Mouse (Mus musculus) urinary bladder, postnatal 4 days (tissue): ENCODE results near the gene Adra1b.
A peak's percentile ranks its signal among the peaks of the same experiment; 100 is the strongest.

ENCODE experiments used
- DNase-seq, 2 experiments: peaks; one replicate each; pipeline ENCODE4 v3.0.0; 2021 to 2022; ENCODE audit warnings: low spot score in 2 of 2

Gene Adra1b

GRCm38 (mm10) chr11:43901051-43901654, at the start of gene Adra1b:
Adra1b (minus strand) TSS chr11:43901210.
- DNase-seq = no peak

- no peak for DNase-seq
Observed at GRCm38 (mm10) chr11:43950274-43950673, 49.3 kb upstream of the Adra1b start.

- DNase-seq = no peak
Observed at GRCm38 (mm10) chr11:43943781-43944180, 42.8 kb upstream of the Adra1b start.

DNA sequence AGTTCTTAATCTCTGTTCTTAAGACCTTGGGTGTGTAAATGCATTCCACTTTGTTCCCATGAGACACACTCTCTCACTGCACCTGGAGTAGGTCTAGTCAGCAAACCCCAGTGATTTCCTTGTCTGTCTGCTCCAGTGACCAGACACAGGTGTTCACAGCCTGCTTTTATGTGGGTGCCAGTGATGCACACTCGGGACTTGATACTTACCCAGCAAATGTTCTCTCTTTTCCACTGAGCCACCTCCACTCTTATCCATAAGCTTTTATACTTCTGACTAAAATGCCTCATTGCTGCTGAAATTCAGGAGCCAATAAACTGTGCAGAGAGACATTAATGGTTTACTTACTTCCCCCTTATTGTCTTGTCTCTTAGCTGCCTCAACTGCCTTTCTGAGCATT, 42.2 kb upstream of the Adra1b start:
- no peak for DNase-seq

DNA sequence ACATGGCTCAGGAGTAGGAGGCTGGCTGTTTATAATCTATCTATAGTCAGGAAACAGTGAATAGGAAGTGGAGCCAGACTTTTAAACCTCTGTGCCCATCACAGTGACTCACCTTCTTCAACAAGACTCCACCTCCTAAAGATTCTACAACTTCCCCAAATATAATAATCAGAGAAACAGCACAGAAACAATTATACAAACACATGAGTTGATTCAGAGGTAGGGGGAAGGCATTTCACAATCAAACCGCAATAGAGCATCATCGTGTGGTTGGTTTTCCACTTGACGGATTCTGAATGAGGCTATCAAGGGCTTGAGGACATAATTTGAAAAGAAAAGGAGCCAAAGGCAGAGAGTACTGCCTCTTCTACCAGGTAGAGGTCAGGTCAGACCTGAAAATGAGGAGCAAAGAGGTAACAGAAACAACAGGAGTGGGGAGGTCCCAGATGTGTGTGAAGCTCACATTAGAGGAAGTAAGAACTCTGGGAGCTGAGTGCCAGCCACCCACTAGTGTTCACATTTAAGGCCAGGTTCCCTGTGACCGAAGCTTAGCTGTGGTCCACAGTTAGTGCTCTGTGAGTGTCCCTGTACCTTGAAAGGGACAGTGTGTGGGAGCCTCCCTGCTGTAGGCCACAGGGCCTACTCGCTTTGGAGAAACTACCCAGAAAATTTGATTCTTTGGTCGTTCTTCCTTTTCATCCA, 39.6 kb upstream of the Adra1b start:
- DNase-seq = no peak

- DNase-seq = no peak
Observed at GRCm38 (mm10) chr11:43936023-43936422, 35.0 kb upstream of the Adra1b start.

DNA sequence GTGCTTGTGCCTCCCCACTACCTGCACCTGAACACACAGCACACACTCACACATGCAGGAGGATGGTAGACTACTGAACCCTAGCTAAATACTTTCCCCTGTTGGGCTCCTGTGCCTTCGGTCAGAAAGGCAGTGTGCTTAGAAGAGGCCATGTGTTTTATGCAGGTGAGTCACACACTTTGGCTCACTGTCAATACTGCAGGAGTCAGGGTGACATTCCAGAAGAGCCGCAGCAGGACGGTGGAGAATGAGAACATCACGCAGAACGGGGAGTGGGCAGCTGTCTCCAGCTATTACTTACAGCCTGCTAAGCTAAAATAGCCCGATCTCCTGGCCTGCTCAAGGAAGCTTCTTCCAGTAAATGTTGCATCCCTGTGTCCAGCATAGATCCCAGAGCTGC, 32.5 kb upstream of the Adra1b start:
- DNase-seq = no peak

- DNase-seq = no peak
Observed at GRCm38 (mm10) chr11:43933000-43933399, 32.0 kb upstream of the Adra1b start.

GRCm38 (mm10) chr11:43930191-43930590, 29.2 kb upstream of the Adra1b start:
- DNase-seq = no peak

DNA sequence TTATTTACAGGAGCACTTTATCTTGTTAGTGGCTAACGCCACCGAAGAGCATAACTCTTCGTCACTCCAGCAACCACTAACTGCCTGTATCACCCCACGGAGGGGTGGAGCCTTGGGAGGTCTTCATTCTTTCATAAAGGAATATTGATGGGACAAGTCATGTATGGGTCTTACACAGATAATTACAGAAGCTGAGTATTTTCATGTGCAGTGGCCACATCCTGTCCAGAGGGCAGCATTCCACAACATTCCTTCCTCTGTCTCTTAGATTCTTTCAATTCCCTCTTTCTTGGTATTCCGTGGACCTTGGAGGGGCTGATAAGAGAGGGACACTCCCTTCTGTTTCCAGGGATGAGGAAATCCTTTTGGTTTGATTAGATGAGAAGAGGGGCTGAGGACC, 28.7 kb upstream of the Adra1b start:
- DNase-seq = no peak

DNA sequence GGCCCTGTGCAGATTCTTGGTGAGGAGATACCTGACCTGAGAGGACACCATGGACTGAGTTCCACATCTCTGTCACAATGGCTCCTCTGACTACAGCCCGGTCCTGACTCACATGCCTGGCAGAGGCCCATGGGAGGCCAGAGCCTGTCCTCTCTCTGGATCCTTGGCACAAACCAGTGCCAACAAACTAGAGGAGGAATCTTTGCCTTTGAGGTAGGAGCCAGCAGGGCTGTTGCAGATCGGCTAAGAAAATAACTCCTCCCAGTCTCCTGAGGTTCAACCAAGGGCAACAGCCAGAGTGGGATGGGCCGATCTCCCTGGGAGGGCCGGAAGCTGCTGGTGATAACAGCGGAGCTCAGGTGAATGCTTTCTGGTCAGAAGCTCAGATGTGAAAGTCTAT, 28.2 kb upstream of the Adra1b start:
- DNase-seq = peak in 1 of 2 experiments; percentile 23

DNA sequence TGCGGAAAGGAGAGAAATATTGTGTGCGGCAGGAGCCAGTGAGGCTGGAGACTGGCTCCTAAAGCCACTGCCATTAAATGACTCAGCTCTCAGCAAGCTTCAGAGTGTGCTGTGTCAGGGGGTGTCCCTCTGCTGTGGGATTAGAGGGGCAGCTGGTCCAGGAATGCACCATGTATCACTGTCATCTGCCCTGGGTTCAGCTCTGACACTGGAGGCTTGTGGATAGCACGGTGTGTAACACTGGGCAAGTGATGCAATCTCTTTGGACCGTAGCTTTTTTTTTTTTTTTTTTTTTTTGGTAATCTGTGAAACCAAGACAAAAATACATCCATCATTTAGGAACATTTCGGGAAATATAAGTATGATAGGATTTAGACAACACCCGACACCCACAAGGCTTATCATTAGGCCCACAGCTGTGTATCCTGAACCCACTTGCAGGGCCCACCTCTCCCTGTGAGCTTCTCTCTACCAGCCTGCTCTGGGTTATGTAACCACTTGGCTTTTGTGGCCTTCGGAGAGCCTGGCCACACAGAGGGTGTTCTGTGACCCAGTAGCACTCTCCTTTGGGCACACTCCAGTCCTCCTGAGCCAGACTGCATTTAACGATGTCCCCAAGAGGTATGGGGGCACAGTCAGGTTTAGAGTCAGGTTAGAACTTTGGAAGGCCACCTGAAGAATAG, 26.3 kb upstream of the Adra1b start:
- no peak for DNase-seq

GRCm38 (mm10) chr11:43926163-43926562, 25.2 kb upstream of the Adra1b start:
- DNase-seq = no peak

- no peak for DNase-seq
Observed at GRCm38 (mm10) chr11:43925584-43925983, 24.6 kb upstream of the Adra1b start.

DNA sequence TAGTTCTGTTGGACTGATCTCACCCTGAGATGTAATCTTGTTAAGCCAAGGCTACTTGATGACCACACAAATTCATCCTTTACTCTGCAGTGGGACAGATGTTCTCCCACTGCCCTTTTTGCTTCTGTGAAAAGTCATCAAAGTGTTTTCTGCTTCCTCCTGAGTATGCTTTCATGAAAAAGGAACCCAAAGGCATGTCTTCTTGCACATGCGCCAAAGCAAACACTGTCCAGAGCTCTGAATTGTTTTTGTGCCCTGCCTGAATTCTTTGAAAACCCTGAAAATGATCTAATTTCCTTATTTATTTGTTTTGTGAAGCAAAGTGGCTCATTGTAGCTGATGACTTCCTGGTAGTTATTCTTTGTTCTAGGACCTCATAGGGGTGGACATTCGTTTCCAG, 20.7 kb upstream of the Adra1b start:
- DNase-seq = no peak

DNA sequence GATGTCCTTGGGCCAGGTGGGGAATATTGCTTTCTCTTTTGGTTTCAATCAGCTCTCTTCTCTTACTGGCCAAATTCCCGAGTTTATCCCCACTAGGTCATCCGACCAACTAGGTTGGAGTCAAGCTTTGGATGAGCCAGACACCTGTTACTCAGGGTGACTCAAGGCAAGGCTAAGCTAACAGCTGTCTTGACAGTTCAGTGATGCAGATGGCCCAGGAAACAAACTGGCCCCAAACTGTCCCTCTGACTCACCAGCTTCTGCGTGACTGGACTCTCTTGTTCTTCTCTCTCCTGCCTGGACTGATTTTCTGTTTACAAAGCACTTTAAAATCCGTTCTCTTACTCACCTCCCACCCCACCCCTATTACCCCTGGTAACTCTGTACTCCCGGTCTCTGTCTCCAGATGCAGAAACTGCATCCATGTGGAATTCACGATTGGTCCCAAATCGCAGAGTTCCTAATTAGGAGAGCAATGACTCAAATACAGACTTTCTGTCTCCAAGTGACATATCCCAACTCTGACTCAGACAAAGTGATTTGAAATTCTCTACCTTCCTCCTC, 18.6 kb upstream of the Adra1b start:
- DNase-seq = no peak

GRCm38 (mm10) chr11:43914552-43915447, 13.8 kb upstream of the Adra1b start:
- no peak for DNase-seq

GRCm38 (mm10) chr11:43912136-43912888, 11.3 kb upstream of the Adra1b start:
- no peak for DNase-seq

DNA sequence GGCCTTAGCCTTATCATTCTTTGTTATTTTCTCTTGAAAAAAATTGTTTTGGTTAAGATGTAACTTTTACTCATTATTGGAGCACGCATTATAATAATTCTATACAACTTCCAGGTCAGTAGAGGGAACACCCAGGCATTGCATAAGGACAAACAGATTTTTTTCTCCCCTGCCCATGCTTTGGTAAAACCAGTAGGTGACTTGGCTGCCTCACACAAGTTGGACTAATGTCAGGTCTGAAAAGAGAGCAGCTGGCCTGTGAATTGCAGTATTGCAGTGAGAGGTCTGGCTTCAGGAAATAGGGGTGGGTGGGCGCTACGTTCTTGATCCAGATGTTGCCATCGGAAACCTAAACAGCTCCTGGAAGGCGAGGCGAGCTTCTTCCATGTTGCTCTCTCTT, 10.6 kb upstream of the Adra1b start:
- DNase-seq = no peak

- DNase-seq = no peak
Observed at GRCm38 (mm10) chr11:43903351-43903750, 2.3 kb upstream of the Adra1b start.

- DNase-seq = no peak
Observed at GRCm38 (mm10) chr11:43899696-43900095, 1.3 kb downstream of the Adra1b start.
